Mouse (Mus musculus) embryo, embryonic 9.5 days (tissue): ENCODE measurements at regions not wholly inside any gene's neighbourhood (a gene's known extent, or its start where the extent isn't known, plus 50 kb on each side); places are given as distances from the start of the nearest gene placed in this dataset.

Source experiments
- DNase-seq: peaks from one replicate; pipeline ENCODE4 v3.0.0-alpha.2; 2017; ENCODE audit errors: extremely low spot score

DNA sequence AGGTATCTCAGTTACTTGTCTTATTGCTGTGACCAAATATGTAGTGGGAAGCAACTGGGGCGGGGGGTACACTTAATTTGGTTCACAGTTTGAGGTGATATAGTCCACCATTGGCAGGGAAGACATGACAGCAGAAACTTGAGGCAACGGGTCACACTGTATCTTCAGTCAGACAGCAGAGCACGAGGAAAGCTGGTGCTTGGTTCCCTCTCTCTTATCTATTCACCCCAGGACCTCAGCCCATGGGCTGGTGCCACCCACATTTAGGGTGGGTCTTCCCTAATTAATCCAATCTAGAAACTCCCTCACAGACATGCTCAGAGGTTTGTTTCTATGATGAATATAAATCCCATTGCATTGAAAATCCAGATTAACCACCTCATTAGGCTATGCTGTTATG lies 56.5 kb downstream of the Otud1 start:
- no peak for DNase-seq

- peak; percentile 61 for DNase-seq
Measured at GRCm38 (mm10) chr2:19715564-19716238, 58.1 kb downstream of the Otud1 start.

GRCm38 (mm10) chr2:19716388-19716787 lies 58.8 kb downstream of the Otud1 start:
- DNase-seq: no peak

- no peak for DNase-seq
Measured at GRCm38 (mm10) chr2:19726085-19726484, 68.5 kb downstream of the Otud1 start.

DNA sequence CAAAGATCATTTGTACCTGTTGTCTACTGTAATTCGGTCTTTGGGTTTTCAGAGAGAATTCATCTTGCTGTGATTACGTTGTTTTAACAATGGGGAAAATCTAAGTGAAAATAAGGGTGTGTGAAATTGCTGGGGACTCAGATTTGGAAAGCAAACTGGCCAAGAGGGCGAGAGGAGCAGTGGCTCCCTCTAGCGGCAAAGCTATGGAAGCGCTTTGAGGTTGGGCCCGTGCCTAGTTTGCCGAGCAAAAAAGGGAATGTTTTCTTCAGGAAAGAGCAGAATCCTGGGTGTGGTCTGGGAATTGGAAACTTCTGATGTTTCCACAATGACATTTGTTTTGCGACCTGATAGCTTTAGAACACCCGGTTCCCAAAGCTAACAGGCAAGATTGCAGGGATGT lies 69.4 kb downstream of the Otud1 start:
- peak; percentile 40 for DNase-seq

GRCm38 (mm10) chr2:19732922-19733859 lies 75.6 kb downstream of the Otud1 start:
- no peak for DNase-seq

DNA sequence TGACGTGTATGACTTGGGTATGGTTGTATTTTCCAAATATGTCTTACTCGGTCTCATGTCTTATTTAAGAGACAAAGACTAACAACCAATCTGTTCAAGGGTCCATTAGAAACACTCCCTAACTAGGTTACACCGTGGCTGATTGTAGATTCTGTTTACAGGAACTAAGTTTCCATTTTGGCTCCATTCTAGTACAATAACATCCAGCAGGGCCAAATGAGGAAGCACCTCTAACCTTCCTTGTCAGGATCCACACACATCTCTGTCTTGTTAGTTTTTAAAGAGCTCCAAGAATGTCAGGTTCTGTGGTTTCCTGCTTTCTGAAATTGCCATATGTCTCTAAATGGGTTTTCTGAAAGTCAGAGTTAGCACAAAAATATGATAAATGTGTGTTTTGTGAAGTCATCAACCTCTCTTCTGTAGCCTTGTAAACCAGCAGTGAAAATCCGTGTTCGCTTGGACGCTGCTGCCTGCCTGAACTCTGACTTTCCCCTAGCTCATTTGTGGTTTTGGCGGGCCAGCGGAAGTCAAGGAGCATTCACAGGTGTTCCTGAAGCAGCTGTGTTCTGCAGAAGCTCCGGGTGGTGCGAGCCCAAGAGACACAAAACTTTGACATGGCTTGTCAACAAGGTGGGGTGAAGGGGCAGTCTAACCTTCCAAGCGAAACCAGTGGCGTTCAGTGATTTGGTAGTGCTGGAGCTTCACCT lies 76.8 kb downstream of the Otud1 start:
- DNase-seq: no peak

- no peak for DNase-seq
Measured at GRCm38 (mm10) chr2:19741508-19741907, 84.0 kb downstream of the Otud1 start.

DNA sequence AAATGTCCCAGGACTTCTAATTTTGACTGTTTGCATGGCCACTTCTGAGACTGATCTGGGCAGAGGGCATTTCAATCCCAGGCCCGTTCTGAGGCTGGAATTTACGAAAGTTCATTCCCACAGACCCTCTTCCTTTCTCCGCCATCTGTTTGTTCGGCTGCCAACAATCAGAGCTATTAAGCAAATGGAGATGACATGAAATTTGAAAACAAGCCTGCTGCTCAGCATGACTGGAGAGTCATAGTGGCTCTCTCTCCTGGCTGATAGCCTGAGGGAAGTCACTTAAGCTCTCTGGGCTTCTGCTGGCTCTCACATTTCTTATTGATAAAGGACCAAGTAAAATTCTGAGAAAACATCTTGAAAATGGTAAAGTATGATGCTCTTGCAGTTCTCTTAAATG lies 85.9 kb downstream of the Otud1 start:
- DNase-seq: no peak

GRCm38 (mm10) chr2:19744986-19745660 lies 87.6 kb downstream of the Otud1 start:
- DNase-seq: no peak

- DNase-seq: no peak
Measured at GRCm38 (mm10) chr2:19752753-19753152, 95.2 kb downstream of the Otud1 start.

DNA sequence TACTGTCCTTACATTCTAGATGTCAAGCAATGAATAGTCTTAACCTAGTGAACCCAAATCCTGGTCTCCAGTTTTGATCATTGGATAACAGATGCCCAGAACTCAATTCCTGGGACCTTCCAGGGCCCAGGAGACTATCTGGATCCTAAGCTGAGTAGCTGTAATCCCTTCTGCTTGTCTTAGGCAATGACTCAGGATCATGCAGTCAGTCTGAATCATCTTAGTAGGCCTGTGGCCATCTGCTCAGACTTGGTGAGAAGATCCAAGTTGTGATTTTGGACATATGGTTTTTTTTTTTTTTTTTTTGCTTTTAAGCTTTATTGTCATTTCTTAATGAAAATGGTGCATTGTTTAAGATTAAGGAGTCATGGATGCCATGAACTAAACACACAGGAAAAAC lies 95.9 kb downstream of the Otud1 start:
- no peak for DNase-seq

- DNase-seq: no peak
Measured at GRCm38 (mm10) chr2:19757910-19758309, 100.4 kb downstream of the Otud1 start.

- no peak for DNase-seq
Measured at GRCm38 (mm10) chr2:19759169-19759568, 101.6 kb downstream of the Otud1 start.

GRCm38 (mm10) chr2:19759577-19759976 lies 102.0 kb downstream of the Otud1 start:
- no peak for DNase-seq

GRCm38 (mm10) chr2:19762996-19763395 lies 105.4 kb downstream of the Otud1 start:
- no peak for DNase-seq

DNA sequence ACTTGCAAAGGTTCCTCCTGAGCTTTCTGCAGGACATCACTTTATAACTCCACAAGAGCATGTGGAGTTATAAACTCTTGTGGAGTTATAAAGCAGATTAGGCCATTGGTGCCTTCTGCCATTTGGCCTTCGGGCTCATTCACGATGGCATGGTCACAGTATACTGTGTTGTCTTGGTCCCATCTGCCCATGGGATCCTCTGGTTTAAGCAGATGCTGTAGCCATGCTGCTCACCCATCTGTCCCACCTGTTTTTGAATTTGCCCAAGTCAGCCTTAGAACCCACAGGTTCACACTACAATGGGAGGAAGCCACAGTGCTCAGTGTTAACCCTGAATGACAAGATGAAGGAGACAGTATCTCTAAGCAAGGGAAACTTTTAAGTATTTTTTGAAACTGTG lies 124.7 kb upstream of the Etl4 start:
- no peak for DNase-seq

GRCm38 (mm10) chr2:19785663-19786260 lies 123.8 kb upstream of the Etl4 start:
- DNase-seq: no peak

DNA sequence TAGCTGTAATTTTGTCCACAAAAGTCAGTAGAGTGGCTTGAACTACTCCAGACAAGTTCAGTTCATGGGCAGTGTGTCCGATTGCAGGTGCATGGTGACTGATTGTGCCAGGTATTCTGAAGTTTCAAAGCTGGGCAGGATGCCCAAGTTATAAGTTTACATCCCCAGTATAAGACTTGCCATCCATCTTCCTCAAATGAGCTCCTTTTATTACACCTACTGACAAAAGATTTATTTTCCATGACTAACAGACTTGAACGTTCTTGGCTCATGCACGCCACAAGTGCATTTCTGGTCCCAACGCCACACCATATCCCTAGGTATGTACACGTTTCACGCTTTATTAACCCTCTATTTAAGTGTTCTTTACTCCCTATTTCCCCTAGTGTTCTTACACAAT lies 117.4 kb upstream of the Etl4 start:
- DNase-seq: no peak

DNA sequence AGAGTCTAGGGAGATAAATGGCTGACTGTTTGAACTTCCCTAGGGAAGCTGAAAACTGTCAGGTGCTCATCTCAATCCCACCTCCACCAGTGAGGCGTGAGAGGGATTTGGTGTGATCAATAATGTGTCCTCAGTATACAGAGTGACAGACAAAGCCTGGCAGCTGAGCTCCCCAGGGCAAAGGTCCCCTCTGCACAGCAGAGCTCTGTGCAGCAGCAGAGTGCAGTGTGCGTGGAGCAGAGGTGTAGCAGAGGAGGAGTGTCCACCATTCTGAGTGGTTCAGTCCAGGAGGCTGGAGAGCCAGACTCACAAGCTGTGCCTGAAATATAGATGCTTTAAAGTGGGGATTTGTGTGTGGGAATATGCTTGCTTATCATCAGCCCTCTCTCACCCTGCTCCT lies 112.8 kb upstream of the Etl4 start:
- DNase-seq: peak; percentile 1
